Mouse (Mus musculus) urinary bladder, postnatal 14 days (tissue): ENCODE measurements around the gene Camsap3.

Source experiments
- DNase-seq: peaks from one replicate; pipeline ENCODE4 v3.0.0; 2021; ENCODE audit warnings: low spot score

Gene Camsap3

GRCm38 (mm10) chr8:3600401-3600800 is 13.3 kb downstream of the Camsap3 start:
- DNase-seq = peak; percentile 51

- DNase-seq = no peak
These were observed 16.3 kb downstream of the Camsap3 start for GRCm38 (mm10) chr8:3603439-3603838.

GRCm38 (mm10) chr8:3606593-3606992 is 19.5 kb downstream of the Camsap3 start:
- peak; percentile 34 for DNase-seq

- no peak for DNase-seq
These were observed 20.7 kb downstream of the Camsap3 start for GRCm38 (mm10) chr8:3607822-3608221.

- peak; percentile 53 for DNase-seq
These were observed 22.1 kb downstream of the Camsap3 start for GRCm38 (mm10) chr8:3609046-3609815.

- DNase-seq = peak; percentile 64
These were observed 22.7 kb downstream of the Camsap3 start for GRCm38 (mm10) chr8:3609816-3610150.

- DNase-seq = peak; percentile 98
These were observed 34.3 kb downstream of the Camsap3 start, which contains the start of the genes Xab2 and Pet100 for GRCm38 (mm10) chr8:3621199-3621970. Xab2 (minus strand) TSS chr8:3621316. Pet100 (plus strand) TSS chr8:3621548.

GRCm38 (mm10) chr8:3622119-3622518 is 35.0 kb downstream of the Camsap3 start:
- DNase-seq = no peak

- DNase-seq = no peak
These were observed 38.4 kb downstream of the Camsap3 start, which contains the start of gene Pcp2 for GRCm38 (mm10) chr8:3625445-3625844. Pcp2 (minus strand) TSS chr8:3625545.

- DNase-seq = no peak
These were observed 39.9 kb downstream of the Camsap3 start for GRCm38 (mm10) chr8:3626971-3627370.

- peak; percentile 36 for DNase-seq
These were observed 40.9 kb downstream of the Camsap3 start for GRCm38 (mm10) chr8:3628014-3628413.

- peak; percentile 90 for DNase-seq
These were observed 43.8 kb downstream of the Camsap3 start, which contains the start of gene Stxbp2 for GRCm38 (mm10) chr8:3630647-3631477. Stxbp2 (plus strand) TSS chr8:3630955.

- DNase-seq = peak; percentile 48
These were observed 44.4 kb downstream of the Camsap3 start for GRCm38 (mm10) chr8:3631478-3631875.

- peak; percentile 65 for DNase-seq
These were observed 58.7 kb downstream of the Camsap3 start for GRCm38 (mm10) chr8:3645804-3646203.

- no peak for DNase-seq
These were observed 59.9 kb downstream of the Camsap3 start for GRCm38 (mm10) chr8:3646824-3647531.

GRCm38 (mm10) chr8:3647561-3647960 is 60.5 kb downstream of the Camsap3 start:
- DNase-seq = no peak

GRCm38 (mm10) chr8:3648268-3648667 is 61.2 kb downstream of the Camsap3 start:
- DNase-seq = no peak

- DNase-seq = no peak
These were observed 61.9 kb downstream of the Camsap3 start for GRCm38 (mm10) chr8:3648990-3649389.

- DNase-seq = no peak
These were observed 65.8 kb downstream of the Camsap3 start for GRCm38 (mm10) chr8:3652845-3653244.

GRCm38 (mm10) chr8:3654726-3655508 is 67.8 kb downstream of the Camsap3 start:
- no peak for DNase-seq

GRCm38 (mm10) chr8:3655526-3655925 is 68.4 kb downstream of the Camsap3 start, which contains the start of gene Retn:
Retn (plus strand) TSS chr8:3655770.
- no peak for DNase-seq
